Mouse (Mus musculus) heart, postnatal 0 days (tissue): ENCODE measurements at regions not wholly inside any gene's neighbourhood (a gene's known extent, or its start where the extent isn't known, plus 50 kb on each side); places are given as distances from the start of the nearest gene placed in this dataset.

ENCODE experiments used
- ATAC-seq: fragments of 200-750 bp; cut with Nextera tagmentation; 2 replicates; pipeline ENCODE4 v1.8.0; 2017; ENCODE audit warnings: low read depth, moderate number of reproducible peaks, moderate library complexity; ENCODE audit not compliant: insufficient read depth
- DNase-seq: peaks from one replicate; pipeline ENCODE4 v3.0.0-alpha.2; 2016; ENCODE audit warnings: low spot score
- H3K27ac ChIP-seq: fragments of 300-500 bp; sonication (generic); 2 replicates; pipeline ENCODE4 v1.5.1; 2014; ENCODE audit warnings: low read depth, mild to moderate bottlenecking
- H3K27me3 ChIP-seq: fragments of 300-500 bp; sonication (generic); 2 replicates; pipeline ENCODE4 v1.6.1; 2014; ENCODE audit warnings: low read length, mixed read lengths; ENCODE audit not compliant: control insufficient read depth, insufficient read depth
- H3K36me3 ChIP-seq: fragments of 300-500 bp; sonication (generic); replicated peaks from 2 replicates; pipeline ENCODE4 v1.6.1; 2014; ENCODE audit warnings: low read length, mixed read lengths; ENCODE audit not compliant: control insufficient read depth, insufficient read depth
- H3K4me1 ChIP-seq: fragments of 300-500 bp; sonication (generic); 2 replicates; pipeline ENCODE4 v1.6.1; 2014; ENCODE audit warnings: antibody characterized with exemption; ENCODE audit not compliant: control insufficient read depth, insufficient read depth
- H3K4me2 ChIP-seq: fragments of 300-500 bp; sonication (generic); 2 replicates; pipeline ENCODE4 v1.6.1; 2014; ENCODE audit warnings: low read depth, mild to moderate bottlenecking, low read length, moderate library complexity
- H3K4me3 ChIP-seq: fragments of 300-500 bp; sonication (generic); 2 replicates; pipeline ENCODE4 v1.5.1; 2014; ENCODE audit warnings: low read depth, low read length
- H3K9ac ChIP-seq: fragments of 300-500 bp; sonication (generic); replicated peaks from 2 replicates; pipeline ENCODE4 v1.6.1; 2014; ENCODE audit warnings: low read depth, low read length, mixed read lengths
- H3K9me3 ChIP-seq: fragments of 300-500 bp; sonication (generic); replicated peaks from 2 replicates; pipeline ENCODE4 v1.6.1; 2016; ENCODE audit warnings: low read length; ENCODE audit not compliant: control insufficient read depth
- CTCF ChIP-seq: IDR thresholded peaks from 2 replicates; pipeline ENCODE4 v1.5.1; 2016; ENCODE audit warnings: antibody characterized with exemption, control low read depth, low read depth
- EP300 ChIP-seq: IDR thresholded peaks from 2 replicates; pipeline ENCODE4 v1.6.1; 2016; ENCODE audit warnings: antibody characterized with exemption, low read depth
- WGBS: fragments of 180-500 bp; shearing (Covaris S2); extraction: QIAGEN DNeasy Blood & Tissue Kit; methylation state at CpG from one replicate; pipeline ENCODE4 v1.1.7; 2014; 5-methylcytosine and 5-hydroxymethylcytosine counted together

- WGBS, result 73% methylated on average over 5 of the region's 5 CpGs
- ATAC-seq (no peak), DNase-seq (no peak)
- Histone ChIP-seq H3K36me3 (no peaks in the 10 kb centered on the region), H3K4me2 (no peak overlapping the region), H3K4me3 (no peak overlapping the region), H3K27me3 (no peaks in the 10 kb centered on the region), H3K27ac (no peak overlapping the region), H3K9ac (no peak overlapping the region), H3K9me3 (no peaks in the 10 kb centered on the region), H3K4me1 (no peaks in the 10 kb centered on the region)
- TF ChIP-seq EP300, result no peak
These were observed 131.8 kb downstream of the Ptger3 start for GRCm38 (mm10) chr3:157698529-157698928.

DNA sequence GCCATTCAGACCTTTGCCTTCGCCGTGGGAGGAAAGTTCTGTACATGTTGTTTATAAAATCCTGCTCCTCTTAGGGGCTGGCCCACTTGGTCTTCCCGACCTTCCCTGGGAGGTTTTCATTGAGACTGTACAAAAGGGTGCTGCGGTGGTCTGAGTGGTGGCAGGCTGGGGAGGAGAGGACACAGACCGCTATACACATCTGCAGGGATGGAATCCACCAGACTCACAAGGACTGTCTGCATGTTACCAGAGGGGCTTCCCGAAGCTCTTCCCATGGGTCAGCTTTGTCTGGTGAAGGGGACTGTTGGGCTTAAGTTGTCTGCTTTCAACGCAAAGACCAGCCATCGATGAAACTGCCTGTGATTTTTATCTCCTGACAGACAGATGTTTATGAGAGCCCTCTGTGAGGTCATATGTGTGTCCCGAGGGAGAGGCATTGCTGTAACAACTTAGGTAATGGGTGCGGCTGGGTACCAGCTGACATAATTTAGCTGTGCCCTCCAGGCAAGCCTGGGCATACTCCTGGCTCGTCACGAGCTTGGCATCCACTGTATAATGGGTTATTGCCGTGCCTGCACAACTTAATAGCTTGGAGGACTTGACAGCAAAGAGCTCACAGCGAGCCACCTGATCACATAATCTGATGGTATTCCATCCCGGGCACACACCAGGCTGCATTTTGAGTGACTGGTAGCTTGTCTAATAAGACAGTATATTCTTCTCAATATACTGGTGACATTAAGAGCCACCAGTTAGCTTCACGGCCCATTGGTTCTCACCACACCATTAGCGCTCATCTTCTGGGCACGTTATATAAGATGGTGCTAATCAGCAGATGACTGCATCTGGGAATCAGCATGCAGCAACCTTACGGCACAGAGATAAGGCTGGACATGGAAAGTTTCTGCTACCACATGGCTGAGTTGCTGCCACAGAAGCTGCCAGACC, 128.7 kb downstream of the Ptger3 start:
- Histone ChIP-seq H3K27me3 (no peaks in the 10 kb centered on the region), H3K27ac (no peak overlapping the region), H3K4me1 (no peaks in the 10 kb centered on the region), H3K4me2 (no peak overlapping the region), H3K9me3 (no peaks in the 10 kb centered on the region), H3K9ac (no peak overlapping the region), H3K4me3 (no peak overlapping the region), H3K36me3 (no peaks in the 10 kb centered on the region)
- DNase-seq, result no peak
- WGBS, result 73% methylated on average over 19 of the region's 19 CpGs
- TF ChIP-seq CTCF (no peak), EP300 (no peak)
- ATAC-seq, result no peak
